Mouse (Mus musculus) embryo, embryonic 11 days (tissue): ENCODE measurements around the gene Kcnb1.
A peak's percentile ranks its signal among the peaks of the same experiment; 100 is the strongest.

Experiments used
- DNase-seq: peaks from one replicate; pipeline ENCODE4 v3.0.0-alpha.2; 2015

Gene Kcnb1

GRCm38 (mm10) chr2:167162516-167163021 is 27.4 kb downstream of the Kcnb1 start:
- DNase-seq: no peak

- DNase-seq: no peak
These were observed 30.2 kb downstream of the Kcnb1 start for GRCm38 (mm10) chr2:167159721-167160120.

- no peak for DNase-seq
These were observed 31.2 kb downstream of the Kcnb1 start for GRCm38 (mm10) chr2:167158780-167159179.

GRCm38 (mm10) chr2:167156118-167156715 is 33.7 kb downstream of the Kcnb1 start:
- DNase-seq: no peak

GRCm38 (mm10) chr2:167155541-167155973 is 34.4 kb downstream of the Kcnb1 start:
- no peak for DNase-seq

- no peak for DNase-seq
These were observed 39.1 kb downstream of the Kcnb1 start for GRCm38 (mm10) chr2:167150880-167151279.

- no peak for DNase-seq
These were observed 39.8 kb downstream of the Kcnb1 start for GRCm38 (mm10) chr2:167150135-167150534.

GRCm38 (mm10) chr2:167149035-167149434 is 40.9 kb downstream of the Kcnb1 start:
- DNase-seq: no peak

GRCm38 (mm10) chr2:167147708-167148107 is 42.2 kb downstream of the Kcnb1 start:
- DNase-seq: no peak

- no peak for DNase-seq
These were observed 44.1 kb downstream of the Kcnb1 start for GRCm38 (mm10) chr2:167145904-167146303.

GRCm38 (mm10) chr2:167144439-167145307 is 45.3 kb downstream of the Kcnb1 start:
- no peak for DNase-seq

- DNase-seq: no peak
These were observed 46.0 kb downstream of the Kcnb1 start for GRCm38 (mm10) chr2:167143914-167144313.

- no peak for DNase-seq
These were observed 47.7 kb downstream of the Kcnb1 start for GRCm38 (mm10) chr2:167142282-167142681.

GRCm38 (mm10) chr2:167141810-167142209 is 48.1 kb downstream of the Kcnb1 start:
- no peak for DNase-seq

- no peak for DNase-seq
These were observed 50.1 kb downstream of the Kcnb1 start for GRCm38 (mm10) chr2:167139801-167140269.

GRCm38 (mm10) chr2:167138611-167139010 is 51.3 kb downstream of the Kcnb1 start:
- no peak for DNase-seq

- DNase-seq: no peak
These were observed 53.0 kb downstream of the Kcnb1 start for GRCm38 (mm10) chr2:167136909-167137308.

GRCm38 (mm10) chr2:167132041-167132440 is 57.9 kb downstream of the Kcnb1 start:
- no peak for DNase-seq

GRCm38 (mm10) chr2:167130050-167130770 is 59.7 kb downstream of the Kcnb1 start:
- DNase-seq: peak; percentile 39

- DNase-seq: peak; percentile 50
These were observed 60.4 kb downstream of the Kcnb1 start for GRCm38 (mm10) chr2:167129608-167129955.

GRCm38 (mm10) chr2:167128699-167129607 is 61.0 kb downstream of the Kcnb1 start:
- peak; percentile 52 for DNase-seq

GRCm38 (mm10) chr2:167127404-167127803 is 62.6 kb downstream of the Kcnb1 start:
- no peak for DNase-seq
